Mouse (Mus musculus): Measurements from ENCODE around the gene Gm13276. TPM values are rescaled to one million over a fixed set of nuclear protein-coding genes. Genes with fewer than 3 reads are reported as not detected.
"Not testable (repeated sequence)": the region's sequence is repeated elsewhere in the genome, so short reads cannot be mapped to it uniquely, and the experiment has no call there.

Gm13276 gene
- total RNA-seq (2015; ENCODE audit: low replicate concordance) (not detected in 2 replicates), total RNA-seq (2017; ENCODE audit: low replicate concordance) (not detected in 2 replicates)

DNA sequence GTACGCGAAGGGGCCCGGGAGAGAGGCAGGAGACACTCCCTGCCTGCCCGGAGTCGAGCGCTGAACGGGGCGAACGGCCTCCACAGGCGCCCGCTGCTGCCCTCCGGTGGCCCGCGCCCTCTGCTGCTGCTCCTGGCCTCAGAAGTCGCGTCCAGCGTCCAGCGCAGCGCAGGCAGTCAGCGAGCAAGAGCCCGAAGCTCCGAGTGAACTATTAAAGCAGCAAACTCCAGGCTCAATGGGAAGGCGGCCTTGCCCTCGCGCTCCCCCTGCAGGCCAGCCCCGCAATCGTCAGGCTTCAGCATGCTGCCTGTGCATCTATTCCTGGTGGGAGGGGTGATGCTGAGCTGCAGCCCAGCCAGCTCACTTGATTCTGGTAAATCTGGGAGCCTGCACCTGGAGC is at the start of gene Gm13276:
Gene Gm13276 (plus strand): TSS at position 301 of the 400 bp plus-strand sequence.
- not testable (repeated sequence) for ATAC-seq (replicated peaks; ENCODE audit: low FRiP score, poor library complexity, severe bottlenecking)

DNA sequence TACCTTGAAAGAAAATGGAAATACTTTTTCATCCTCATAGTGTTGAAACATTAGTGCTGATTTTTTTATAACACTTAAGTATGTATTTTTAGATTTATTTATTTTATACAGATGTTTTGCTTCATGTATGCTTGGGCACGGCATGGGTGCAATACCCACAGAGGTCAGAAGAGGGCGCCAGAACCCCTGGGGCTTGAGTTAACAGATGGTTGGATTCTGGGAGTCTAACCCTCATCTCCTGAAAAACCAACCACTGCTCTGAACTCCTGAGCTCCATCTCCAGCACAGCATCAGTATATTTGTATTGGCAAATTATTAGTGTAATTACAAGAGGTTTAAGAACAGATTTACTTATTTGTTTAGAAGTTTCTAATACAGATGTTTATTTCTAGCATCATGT is 47.0 kb upstream of the Gm13276 start:
- ATAC-seq (replicated peaks; ENCODE audit: low FRiP score, poor library complexity, severe bottlenecking): peak; percentile 81

DNA sequence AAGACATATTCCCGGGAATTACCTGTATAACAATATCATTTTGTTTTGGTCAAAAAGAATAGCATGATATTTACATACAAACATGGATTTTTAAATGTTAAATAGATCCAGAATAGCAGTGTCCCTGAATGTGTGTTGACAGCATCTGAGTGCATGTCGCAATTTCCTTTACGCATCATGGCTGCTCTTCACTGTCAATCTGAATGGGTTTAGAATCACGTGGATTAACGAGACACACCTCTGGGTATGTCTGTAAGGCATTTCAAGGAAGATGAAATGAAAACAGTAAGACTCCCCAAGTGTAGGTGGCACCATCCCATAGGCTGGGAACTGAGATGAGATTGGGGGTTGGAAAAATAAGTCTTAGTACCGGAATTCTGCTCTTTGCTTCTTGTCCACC is 46.5 kb upstream of the Gm13276 start:
- ATAC-seq (replicated peaks; ENCODE audit: low FRiP score, poor library complexity, severe bottlenecking): no peak

DNA sequence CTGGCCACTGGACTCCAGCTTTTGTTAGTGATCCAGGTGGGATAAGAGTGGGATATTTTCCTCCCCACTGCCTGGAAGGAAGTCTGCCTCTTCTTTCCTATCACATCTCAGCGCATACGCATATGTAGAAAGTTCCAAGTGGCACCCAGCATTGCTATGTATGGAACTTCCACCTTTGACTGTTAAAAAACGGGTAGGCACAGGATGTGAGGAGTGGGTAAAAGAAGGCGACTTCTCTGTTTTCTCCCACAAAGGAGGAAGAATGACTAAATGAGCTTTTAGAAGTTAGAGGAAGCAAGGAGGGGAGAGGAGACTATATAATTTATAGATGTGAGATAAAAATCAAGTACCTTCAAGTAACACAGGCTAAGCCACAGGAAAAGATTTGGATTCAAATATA is 44.1 kb upstream of the Gm13276 start:
- ATAC-seq (replicated peaks; ENCODE audit: low FRiP score, poor library complexity, severe bottlenecking): no peak

DNA sequence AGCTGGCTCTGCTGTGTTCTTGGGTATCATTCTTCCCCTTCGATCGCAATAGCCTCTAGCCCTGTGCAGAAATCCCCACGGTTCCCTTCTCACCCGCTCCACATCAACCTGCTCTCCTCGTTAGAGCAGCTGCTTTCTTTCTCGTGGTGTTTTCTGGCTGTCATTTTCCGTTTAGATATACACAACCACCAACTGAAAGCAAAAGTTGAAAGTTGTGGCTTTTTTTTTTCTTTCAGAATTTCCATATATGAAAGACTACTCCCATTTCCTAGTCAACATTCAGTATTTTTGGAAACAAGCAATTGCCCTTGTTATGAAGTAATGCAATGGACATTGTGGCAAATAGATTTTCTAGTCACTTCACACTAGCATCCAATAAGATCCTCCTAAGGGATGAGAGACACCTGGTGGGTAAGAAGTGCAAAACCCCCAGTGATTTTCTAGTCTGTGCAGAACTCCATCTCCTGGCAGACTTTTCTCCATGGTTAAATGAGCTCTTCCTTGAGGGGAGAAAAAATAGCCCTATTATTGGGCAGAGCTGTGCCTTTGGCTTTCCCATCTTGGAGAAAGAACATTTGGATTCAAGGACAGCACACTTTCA is 42.6 kb upstream of the Gm13276 start:
- no peak for ATAC-seq (replicated peaks; ENCODE audit: low FRiP score, poor library complexity, severe bottlenecking)

DNA sequence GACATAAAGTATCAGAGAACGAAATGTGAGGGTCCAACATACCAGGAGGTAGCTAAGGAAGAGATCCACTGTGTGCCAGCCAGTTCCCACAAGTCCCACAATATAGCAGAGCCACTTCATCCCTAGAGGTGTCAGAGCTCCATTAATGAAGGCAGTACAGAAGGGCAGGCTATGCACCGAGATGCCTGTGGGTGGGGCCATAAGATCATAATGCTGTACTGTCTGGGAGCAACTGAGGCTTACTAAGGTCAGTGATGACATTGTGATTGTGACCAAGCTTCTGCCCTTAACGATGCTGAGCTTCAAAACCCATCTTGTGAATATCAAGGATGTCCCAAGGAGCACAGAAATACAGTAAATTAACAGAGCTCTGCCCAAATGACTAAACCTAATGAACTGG is 41.3 kb upstream of the Gm13276 start:
- no peak for ATAC-seq (replicated peaks; ENCODE audit: low FRiP score, poor library complexity, severe bottlenecking)

DNA sequence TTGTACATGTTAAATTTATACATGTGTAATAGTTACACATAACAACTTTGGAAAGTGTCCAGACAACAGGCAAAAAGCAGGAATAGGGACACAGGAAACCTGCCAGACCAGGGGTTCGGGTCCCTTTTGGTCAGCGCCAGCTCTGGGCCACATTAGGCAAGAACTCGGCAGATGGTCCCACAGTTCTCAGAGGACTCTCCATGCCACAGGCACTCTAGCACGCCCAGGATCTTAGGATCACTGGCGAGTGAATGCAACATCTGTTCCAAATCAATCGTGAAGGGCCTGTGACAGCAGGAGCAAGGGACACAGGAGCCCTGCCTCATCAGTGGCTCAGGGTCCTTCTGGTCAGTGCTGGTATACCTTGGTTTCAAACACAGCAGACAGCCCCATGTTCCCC is 35.6 kb upstream of the Gm13276 start:
- no peak for ATAC-seq (replicated peaks; ENCODE audit: low FRiP score, poor library complexity, severe bottlenecking)

DNA sequence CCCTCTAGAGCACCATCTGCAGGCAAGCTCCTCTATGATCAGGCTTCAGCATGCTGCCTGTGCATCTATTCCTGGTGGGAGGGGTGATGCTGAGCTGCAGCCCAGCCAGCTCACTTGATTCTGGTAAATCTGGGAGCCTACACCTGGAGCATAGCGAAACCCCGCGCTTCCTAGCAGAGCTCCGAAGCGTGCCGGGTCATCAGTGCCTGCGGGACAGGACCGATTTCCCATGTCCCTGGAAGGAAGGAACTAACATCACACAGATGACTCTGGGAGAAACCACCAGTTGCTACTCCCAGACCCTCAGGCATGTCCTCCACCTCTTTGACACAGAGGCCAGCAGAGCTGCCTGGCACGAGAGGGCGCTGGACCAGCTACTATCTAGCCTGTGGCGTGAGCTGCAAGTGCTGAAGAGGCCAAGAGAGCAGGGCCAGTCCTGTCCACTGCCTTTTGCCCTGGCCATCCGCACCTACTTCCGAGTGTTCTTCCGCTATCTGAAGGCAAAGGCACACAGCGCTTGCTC is 30.6 kb upstream of the Gm13276 start, which contains the start of gene Gm13271:
Gene Gm13271 (plus strand): TSS at position 51 of the 523 bp plus-strand sequence.
- not testable (repeated sequence) for ATAC-seq (replicated peaks; ENCODE audit: low FRiP score, poor library complexity, severe bottlenecking)

DNA sequence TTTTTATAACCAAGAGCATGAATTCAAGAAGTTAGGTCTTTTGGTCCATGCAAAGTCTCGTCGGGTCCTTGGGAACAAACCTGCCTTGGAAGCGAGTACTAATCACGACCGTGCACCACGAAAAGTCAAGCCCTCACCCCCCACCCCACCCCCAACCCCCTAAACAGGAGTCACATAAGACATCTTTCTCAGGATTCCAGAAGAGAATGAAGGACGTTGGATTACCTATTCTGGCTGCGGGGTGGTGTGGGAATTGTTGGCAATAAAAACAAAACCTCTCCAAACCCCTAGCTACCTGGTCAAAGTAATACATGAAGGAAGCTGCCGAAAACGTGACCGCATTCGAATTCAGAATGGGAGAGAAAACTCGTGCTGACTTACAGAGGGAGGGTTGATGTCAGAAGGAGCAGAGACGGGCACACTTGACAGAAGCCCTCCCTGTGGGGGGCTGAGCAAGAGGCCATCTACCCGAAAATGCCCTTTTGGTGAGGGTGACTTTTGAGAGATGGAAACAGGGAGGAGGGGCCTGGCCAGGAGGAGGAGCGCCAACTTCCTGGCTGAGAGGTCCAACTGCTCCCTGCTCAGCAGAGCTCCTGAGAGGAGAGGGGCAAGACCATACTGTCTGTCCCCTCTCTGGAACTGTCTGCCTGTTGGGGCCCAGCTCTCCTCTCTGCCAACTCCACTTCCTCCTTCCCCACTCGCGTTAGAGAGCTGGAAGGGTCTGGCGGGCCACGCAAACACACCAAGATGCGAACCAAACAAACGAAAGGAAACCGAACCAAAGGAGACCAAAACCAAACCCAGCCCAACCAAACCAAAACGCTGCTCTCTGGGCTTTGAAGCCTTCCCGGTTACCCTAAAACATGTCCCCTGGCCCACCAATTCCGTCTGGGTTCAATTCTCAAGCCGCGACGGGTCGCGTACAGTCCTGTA is 28.7 kb upstream of the Gm13276 start:
- ATAC-seq (replicated peaks; ENCODE audit: low FRiP score, poor library complexity, severe bottlenecking): not testable (repeated sequence)

DNA sequence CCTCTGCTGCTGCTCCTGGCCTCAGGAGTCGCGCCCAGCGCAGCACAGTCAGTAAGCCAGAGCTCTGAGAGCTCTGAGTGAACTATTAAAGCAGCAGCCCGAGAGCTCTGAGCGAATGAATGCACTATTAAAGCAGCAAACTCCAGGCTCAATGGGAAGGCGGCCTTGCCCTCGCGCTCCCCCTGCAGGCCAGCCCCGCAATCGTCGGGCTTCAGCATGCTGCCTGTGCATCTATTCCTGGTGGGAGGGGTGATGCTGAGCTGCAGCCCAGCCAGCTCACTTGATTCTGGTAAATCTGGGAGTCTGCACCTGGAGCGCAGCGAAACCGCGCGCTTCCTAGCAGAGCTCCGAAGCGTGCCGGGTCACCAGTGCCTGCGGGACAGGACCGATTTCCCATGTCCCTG is 27.9 kb upstream of the Gm13276 start:
- peak; percentile 97 for ATAC-seq (replicated peaks; ENCODE audit: low FRiP score, poor library complexity, severe bottlenecking)

DNA sequence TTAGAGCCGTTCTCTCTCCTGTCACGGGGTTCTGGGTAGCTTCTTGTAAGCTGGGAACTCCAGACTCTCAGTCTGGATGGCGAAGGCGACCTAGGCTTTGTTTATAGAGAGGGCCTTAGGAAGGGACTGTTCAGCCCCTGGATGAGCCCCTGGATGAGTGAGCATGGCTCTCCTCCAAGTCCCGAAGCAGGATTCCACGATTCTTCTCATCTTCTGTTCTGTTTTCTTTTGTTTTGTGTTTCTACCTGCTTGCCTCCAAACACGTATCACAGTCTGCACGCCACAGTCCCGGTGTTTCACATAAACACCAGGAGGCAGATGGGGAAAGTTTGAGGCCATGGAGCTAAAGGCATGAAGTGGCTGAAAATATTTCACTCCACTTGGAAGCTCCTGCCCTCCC is 26.8 kb upstream of the Gm13276 start:
- not testable (repeated sequence) for ATAC-seq (replicated peaks; ENCODE audit: low FRiP score, poor library complexity, severe bottlenecking)

DNA sequence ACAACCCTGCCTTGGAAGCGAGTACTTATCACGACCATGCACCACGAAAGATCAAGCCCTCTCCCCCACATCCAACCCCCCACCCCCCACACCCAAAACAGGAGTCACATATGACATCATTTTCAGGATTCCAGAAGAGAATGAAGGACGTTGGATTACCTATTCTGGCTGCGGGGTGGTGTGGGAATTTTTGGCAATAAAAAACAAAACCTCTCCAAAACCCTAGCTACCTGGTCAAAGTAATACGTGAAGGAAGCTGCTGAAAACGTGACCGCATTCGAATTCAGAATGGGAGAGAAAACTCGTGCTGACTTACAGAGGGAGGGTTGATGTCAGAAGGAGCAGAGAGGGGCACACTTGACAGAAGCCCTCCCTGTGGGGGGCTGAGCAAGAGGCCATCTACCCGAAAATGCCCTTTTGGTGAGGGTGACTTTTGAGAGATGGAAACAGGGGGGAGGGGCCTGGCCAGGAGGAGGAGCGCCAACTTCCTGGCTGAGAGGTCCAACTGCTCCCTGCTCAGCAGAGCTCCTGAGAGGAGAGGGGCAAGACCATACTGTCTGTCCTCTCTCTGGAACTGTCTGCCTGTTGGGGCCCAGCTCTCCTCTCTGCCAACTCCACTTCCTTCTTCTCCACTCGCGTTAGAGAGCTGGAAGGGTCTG is 25.8 kb upstream of the Gm13276 start, which contains the start of gene Gm13283:
Gene Gm13283 (plus strand): TSS at position 510 of the 659 bp plus-strand sequence.
- ATAC-seq (replicated peaks; ENCODE audit: low FRiP score, poor library complexity, severe bottlenecking): not testable (repeated sequence)

DNA sequence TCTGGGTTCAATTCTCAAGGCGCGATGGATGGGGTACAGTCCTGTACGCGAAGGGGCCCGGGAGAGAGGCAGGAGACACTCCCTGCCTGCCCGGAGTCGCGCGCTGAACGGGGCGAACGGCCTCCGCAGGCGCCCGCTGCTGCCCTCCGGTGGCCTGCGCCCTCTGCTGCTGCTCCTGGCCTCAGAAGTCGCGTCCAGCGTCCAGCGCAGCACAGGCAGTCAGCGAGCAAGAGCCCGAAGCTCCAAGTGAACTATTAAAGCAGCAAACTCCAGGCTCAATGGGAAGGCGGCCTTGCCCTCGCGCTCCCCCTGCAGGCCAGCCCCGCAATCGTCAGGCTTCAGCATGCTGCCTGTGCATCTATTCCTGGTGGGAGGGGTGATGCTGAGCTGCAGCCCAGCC is 25.1 kb upstream of the Gm13276 start:
- ATAC-seq (replicated peaks; ENCODE audit: low FRiP score, poor library complexity, severe bottlenecking): not testable (repeated sequence)

DNA sequence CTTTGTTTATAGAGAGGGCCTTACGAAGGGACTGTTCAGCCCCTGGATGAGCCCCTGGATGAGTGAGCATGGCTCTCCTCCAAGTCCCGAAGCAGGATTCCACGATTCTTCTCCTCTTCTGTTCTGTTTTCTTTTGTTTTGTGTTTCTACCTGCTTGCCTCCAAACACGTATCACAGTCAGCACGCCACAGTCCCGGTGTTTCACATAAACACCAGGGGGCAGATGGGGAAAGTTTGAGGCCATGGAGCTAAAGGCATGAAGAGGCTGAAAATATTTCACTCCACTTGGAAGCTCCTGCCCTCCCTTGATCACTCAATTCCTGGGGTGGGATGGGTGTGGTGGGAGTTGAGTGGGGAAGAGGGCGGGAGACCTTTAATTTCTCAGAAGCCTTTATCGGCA is 23.7 kb upstream of the Gm13276 start:
- not testable (repeated sequence) for ATAC-seq (replicated peaks; ENCODE audit: low FRiP score, poor library complexity, severe bottlenecking)

DNA sequence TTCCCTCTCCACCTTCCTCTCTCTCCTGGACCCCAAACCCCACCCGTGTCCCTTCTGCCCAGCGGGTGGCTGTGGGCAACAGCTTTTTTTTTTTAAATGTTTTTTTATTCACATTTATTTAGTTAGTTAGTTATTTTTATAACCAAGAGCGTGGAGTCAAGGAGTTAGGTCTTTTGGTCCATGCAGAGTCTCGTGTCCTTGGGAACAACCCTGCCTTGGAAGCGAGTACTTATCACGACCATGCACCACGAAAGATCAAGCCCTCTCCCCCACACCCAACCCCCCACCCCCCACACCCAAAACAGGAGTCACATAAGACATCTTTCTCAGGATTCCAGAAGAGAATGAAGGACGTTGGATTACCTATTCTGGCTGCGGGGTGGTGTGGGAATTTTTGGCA is 23.2 kb upstream of the Gm13276 start:
- not testable (repeated sequence) for ATAC-seq (replicated peaks; ENCODE audit: low FRiP score, poor library complexity, severe bottlenecking)

DNA sequence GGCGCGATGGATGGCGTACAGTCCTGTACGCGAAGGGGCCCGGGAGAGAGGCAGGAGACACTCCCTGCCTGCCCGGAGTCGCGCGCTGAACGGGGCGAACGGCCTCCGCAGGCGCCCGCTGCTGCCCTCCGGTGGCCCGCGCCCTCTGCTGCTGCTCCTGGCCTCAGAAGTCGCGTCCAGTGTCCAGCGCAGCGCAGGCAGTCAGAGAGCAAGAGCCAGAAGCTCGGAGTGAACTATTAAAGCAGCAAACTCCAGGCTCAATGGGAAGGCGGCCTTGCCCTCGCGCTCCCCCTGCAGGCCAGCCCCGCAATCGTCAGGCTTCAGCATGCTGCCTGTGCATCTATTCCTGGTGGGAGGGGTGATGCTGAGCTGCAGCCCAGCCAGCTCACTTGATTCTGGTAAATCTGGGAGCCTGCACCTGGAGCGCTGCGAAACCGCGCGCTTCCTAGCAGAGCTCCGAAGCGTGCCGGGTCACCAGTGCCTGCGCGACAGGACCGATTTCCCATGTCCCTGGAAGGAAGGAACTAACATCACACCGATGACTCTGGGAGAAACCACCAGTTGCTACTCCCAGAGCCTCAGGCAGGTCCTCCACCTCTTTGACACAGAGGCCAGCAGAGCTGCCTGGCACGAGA is 22.0 kb upstream of the Gm13276 start:
- not testable (repeated sequence) for ATAC-seq (replicated peaks; ENCODE audit: low FRiP score, poor library complexity, severe bottlenecking)

DNA sequence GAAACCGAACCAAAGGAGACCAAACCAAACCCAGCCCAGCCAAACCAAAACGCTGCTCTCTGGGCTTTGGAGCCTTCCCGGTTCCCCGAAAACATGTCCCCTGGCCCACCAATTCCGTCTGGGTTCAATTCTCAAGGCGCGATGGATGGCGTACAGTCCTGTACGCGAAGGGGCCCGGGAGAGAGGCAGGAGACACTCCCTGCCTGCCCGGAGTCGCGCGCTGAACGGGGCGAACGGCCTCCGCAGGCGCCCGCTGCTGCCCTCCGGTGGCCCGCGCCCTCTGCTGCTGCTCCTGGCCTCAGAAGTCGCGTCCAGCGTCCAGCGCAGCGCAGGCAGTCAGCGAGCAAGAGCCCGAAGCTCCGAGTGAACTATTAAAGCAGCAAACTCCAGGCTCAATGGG is 12.0 kb upstream of the Gm13276 start, which contains the start of gene Gm13290:
Gene Gm13290 (plus strand): TSS at position 301 of the 400 bp plus-strand sequence.
- ATAC-seq (replicated peaks; ENCODE audit: low FRiP score, poor library complexity, severe bottlenecking): not testable (repeated sequence)

DNA sequence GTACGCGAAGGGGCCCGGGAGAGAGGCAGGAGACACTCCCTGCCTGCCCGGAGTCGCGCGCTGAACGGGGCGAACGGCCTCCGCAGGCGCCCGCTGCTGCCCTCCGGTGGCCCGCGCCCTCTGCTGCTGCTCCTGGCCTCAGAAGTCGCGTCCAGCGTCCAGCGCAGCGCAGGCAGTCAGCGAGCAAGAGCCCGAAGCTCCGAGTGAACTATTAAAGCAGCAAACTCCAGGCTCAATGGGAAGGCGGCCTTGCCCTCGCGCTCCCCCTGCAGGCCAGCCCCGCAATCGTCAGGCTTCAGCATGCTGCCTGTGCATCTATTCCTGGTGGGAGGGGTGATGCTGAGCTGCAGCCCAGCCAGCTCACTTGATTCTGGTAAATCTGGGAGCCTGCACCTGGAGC is 8.9 kb upstream of the Gm13276 start, which contains the start of gene Gm13289:
Gene Gm13289 (plus strand): TSS at position 301 of the 400 bp plus-strand sequence.
- ATAC-seq (replicated peaks; ENCODE audit: low FRiP score, poor library complexity, severe bottlenecking): not testable (repeated sequence)

DNA sequence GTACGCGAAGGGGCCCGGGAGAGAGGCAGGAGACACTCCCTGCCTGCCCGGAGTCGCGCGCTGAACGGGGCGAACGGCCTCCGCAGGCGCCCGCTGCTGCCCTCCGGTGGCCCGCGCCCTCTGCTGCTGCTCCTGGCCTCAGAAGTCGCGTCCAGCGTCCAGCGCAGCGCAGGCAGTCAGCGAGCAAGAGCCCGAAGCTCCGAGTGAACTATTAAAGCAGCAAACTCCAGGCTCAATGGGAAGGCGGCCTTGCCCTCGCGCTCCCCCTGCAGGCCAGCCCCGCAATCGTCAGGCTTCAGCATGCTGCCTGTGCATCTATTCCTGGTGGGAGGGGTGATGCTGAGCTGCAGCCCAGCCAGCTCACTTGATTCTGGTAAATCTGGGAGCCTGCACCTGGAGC is 6.0 kb upstream of the Gm13276 start, which contains the start of gene Gm13272:
Gene Gm13272 (plus strand): TSS at position 301 of the 400 bp plus-strand sequence.
- not testable (repeated sequence) for ATAC-seq (replicated peaks; ENCODE audit: low FRiP score, poor library complexity, severe bottlenecking)

Measured in erythroblast, adult 5-6 weeks (primary cell).